Mouse (Mus musculus): ENCODE data around the gene Naa15.

DNA sequence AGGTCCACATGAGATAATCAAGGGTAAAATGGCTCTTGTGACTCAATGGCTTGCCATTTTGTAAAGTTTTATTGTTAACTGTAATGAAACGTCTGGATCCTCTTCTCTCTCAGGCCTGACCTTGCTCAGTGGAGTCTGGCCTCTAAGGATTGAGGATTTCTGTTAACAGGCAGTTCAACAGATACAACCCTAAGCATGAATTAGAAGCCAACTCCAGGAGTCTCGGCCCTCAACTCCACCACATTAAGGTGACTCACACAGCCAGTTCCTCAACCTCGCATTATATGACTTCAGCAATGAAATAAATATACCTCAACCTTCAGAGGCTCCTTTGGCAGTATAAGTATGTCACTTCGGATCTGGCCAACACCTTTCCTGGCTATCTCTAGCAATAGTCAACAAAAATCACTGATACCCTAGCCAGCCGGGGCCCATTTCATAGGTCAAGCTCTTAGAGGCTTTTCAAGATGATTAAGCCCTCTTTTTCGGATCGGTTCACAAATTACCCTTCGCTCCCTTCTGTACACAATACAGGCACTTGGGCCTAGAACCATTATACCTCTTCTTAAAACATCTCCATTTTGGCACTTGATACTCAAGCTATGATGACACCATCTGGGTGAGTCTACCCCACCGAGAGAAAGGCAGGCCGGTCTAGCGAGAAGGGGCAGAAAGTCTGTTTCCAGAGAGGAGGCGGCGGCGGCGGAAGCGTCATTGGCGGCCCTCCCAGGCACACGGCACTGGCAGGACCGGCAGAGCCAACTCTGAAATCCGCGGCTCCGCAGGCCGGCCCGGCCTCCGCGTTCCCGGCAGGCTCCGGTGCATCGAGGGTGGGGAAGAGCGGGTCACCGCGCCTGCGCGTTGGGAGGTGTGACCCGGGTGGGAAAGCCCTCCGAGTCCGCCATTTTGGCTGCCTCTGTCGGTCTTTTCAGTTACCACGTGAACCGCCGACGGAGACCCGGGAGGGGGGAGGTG, at the start of gene Naa15:
- TF ChIP-seq JUND (conservative IDR thresholded peaks at IDR 0.05; ENCODE audit: low read depth, low read length) (no peak), ELF1 (IDR thresholded peaks at IDR 0.05; ENCODE audit: low read depth, low read length) (peak; percentile 72), CTCF (conservative IDR thresholded peaks at IDR 0.05 in 1 of 2, IDR thresholded peaks at IDR 0.05 in 1 of 2; ENCODE audit: low read depth in 2 of 2, low read length in 2 of 2) (no peak), POLR2A (IDR thresholded peaks at IDR 0.05; ENCODE audit: low read depth, low read length) (peak; percentile 82)

Measured in CH12.LX (cell line).